Mouse (Mus musculus) right cerebral cortex, postnatal 36 days (tissue): Measurements from ENCODE around the gene Ly75.

ENCODE experiments used
- DNase-seq, 2 experiments: peaks; one replicate each; pipeline ENCODE4 v3.0.0; 2022; ENCODE audit warnings: low spot score in 2 of 2, mixed read lengths in 1 of 2

Ly75 gene

GRCm38 (mm10) chr2:60382858-60383669 lies at the start of gene Ly75:
TSS of gene Ly75 (minus strand) at chr2:60383303.
- DNase-seq, result peak; percentile 16 to 28

GRCm38 (mm10) chr2:60430315-60431021 lies 47.4 kb upstream of the Ly75 start:
- no peak for DNase-seq

GRCm38 (mm10) chr2:60418075-60418474 lies 35.0 kb upstream of the Ly75 start:
- DNase-seq, result peak; percentile 32 to 41

- no peak for DNase-seq
These were observed 31.2 kb upstream of the Ly75 start for GRCm38 (mm10) chr2:60414334-60414733.

GRCm38 (mm10) chr2:60413006-60413650 lies 30.0 kb upstream of the Ly75 start:
- peak; percentile 26 to 28 for DNase-seq

GRCm38 (mm10) chr2:60411181-60411580 lies 28.1 kb upstream of the Ly75 start:
- DNase-seq, result no peak

GRCm38 (mm10) chr2:60409989-60410763 lies 27.1 kb upstream of the Ly75 start:
- no peak for DNase-seq

GRCm38 (mm10) chr2:60409194-60409593 lies 26.1 kb upstream of the Ly75 start:
- DNase-seq, result no peak

- DNase-seq, result no peak
These were observed 24.3 kb upstream of the Ly75 start for GRCm38 (mm10) chr2:60407387-60407786.

GRCm38 (mm10) chr2:60405431-60405830 lies 22.3 kb upstream of the Ly75 start:
- no peak for DNase-seq

GRCm38 (mm10) chr2:60404763-60405162 lies 21.7 kb upstream of the Ly75 start:
- no peak for DNase-seq

GRCm38 (mm10) chr2:60401694-60402093 lies 18.6 kb upstream of the Ly75 start:
- DNase-seq, result no peak

- no peak for DNase-seq
These were observed 10.7 kb upstream of the Ly75 start for GRCm38 (mm10) chr2:60393786-60394185.

GRCm38 (mm10) chr2:60392286-60392685 lies 9.2 kb upstream of the Ly75 start:
- DNase-seq, result no peak

GRCm38 (mm10) chr2:60387363-60387762 lies 4.3 kb upstream of the Ly75 start:
- DNase-seq, result no peak

GRCm38 (mm10) chr2:60386835-60387234 lies 3.7 kb upstream of the Ly75 start:
- DNase-seq, result no peak

- no peak for DNase-seq
These were observed 1.6 kb upstream of the Ly75 start for GRCm38 (mm10) chr2:60384763-60385085.

- no peak for DNase-seq
These were observed 1.1 kb upstream of the Ly75 start for GRCm38 (mm10) chr2:60384083-60384762.

GRCm38 (mm10) chr2:60382346-60382745 lies 757 bp downstream of the Ly75 start:
- no peak for DNase-seq

- no peak for DNase-seq
These were observed 5.8 kb downstream of the Ly75 start for GRCm38 (mm10) chr2:60377260-60377659.

GRCm38 (mm10) chr2:60375608-60376107 lies 7.4 kb downstream of the Ly75 start:
- no peak for DNase-seq
